Mouse (Mus musculus): ENCODE data around the gene Plcl1.

DNA sequence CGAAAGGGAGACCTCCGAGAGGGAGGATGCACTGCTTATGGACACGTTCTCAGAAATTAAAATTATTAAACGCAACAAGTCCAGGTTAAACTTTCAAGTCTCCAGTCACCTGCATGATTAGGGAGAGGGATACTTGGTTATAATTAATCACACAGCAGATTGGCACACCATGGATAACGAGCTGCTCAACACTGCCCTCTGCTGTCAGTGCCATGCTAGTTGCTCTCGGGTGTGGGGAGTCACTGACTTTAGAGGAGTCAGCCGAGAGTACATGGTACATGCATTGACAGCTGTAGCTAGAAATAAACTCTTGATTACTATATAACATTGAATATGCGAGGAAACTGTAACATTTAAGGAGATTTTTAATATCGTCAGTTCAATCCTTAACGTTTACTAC lies 350.0 kb downstream of the Plcl1 start:
- TF ChIP-seq CTCF (IDR thresholded peaks at IDR 0.05; ENCODE audit: low read depth, low read length), result peak; percentile 57
- TF ChIP-seq GATA1 (IDR thresholded peaks at IDR 0.05; ENCODE audit: borderline replicate concordance, low read length), result no peak
